8 mouse cellular contexts compared by ENCODE assay signal in the genomic region with DNA sequence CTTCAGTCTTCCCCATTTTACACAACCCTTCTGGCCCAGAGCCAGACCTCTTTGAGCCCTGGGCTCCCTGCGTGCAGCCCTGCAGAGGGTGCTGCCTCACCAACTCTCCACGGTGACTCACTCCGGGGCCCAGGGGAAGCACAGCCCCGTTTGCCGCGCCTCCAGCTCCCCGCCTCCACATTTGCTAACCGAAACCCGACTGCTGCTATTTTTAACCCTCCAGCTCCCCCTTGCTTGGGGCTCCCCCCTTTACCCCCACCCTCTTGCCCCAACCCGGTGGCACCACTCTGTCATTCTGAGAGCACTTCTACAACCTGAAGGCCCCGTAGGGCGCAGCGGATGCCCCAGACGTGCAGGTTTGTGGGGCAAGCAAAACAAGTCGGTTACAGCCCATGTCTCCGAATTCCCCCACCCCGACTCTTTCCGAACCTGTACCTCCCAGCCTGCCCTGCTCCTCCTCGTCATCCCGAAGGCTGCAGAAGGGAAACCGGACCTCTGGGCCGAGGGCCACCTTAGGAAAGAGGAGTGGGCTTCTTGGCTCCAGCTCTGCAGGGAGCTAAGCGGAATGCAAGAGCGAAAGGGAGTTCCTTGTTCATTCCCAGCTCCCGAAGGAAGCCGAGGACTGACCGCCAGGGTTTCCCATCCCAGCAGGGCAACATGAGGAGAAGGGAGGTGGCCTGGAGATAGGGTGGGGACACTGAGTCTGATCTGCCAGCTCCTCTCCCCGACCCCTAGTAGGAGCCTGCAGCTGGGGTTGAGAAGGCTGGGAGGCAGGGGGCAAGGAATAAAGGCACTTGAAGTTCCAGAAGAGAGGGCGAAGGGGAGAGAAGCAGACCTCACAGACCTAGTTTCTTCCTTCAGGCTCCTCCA. TPM values are rescaled to one million over a fixed set of nuclear protein-coding genes. Genes with fewer than 3 reads are reported as not detected.
DNase-seq lines count a peak whose midpoint lies in the region; ATAC-seq and TF ChIP-seq lines count a peak whose summit lies in the region.

No protein-coding gene starts in this region.

- peak overlapping the region; percentile 89 for H3K27ac ChIP-seq in embryonic facial prominence, embryonic 15.5 days (replicated peaks)
- H3K27ac ChIP-seq in liver, adult 2 months (replicated peaks; ENCODE audit: insufficient read depth, low read depth, low read length), result peak overlapping the region; percentile 22

- TF ChIP-seq POLR2A in liver, adult 2 months (IDR thresholded peaks at IDR 0.05; ENCODE audit: extremely low read depth, insufficient read depth, low read length), result no peak

- peak overlapping the region; percentile 29 for H3K9ac ChIP-seq in embryonic facial prominence, embryonic 15.5 days
- H3K9ac ChIP-seq in liver, adult 2 months (ENCODE audit: low read depth, low read length), result peak overlapping the region; percentile 27

- H3K27me3 ChIP-seq in embryonic facial prominence, embryonic 15.5 days, result no peaks in the 10 kb centered on the region
- no peaks in the 10 kb centered on the region for H3K27me3 ChIP-seq in liver, adult 2 months (ENCODE audit: control insufficient read depth, insufficient read depth, low read length)

- peak; percentile 46 for TF ChIP-seq CTCF in liver, adult 2 months (IDR thresholded peaks at IDR 0.05; ENCODE audit: low read depth, low read length)

- peaks cover 8% of the 10 kb centered on the region; the same call in 1 of the 2 replicates for H3K79me2 ChIP-seq in liver, adult 2 months (ENCODE audit: control insufficient read depth, insufficient read depth, low read length)

- H3K4me3 ChIP-seq in embryonic facial prominence, embryonic 15.5 days (replicated peaks), result peak overlapping the region; percentile 34
- peak overlapping the region; percentile 43 for H3K4me3 ChIP-seq in liver, adult 2 months (ENCODE audit: insufficient read depth, low read depth, low read length)

- peak; percentile 75; the same call in 1 of the 2 replicates for ATAC-seq in embryonic facial prominence, embryonic 15.5 days (ENCODE audit: insufficient number of reproducible peaks, low FRiP score, low TSS enrichment, low read depth)

- H3K9me3 ChIP-seq in embryonic facial prominence, embryonic 15.5 days (replicated peaks), result no peaks in the 10 kb centered on the region

- DNase-seq in layer of hippocampus, adult 11-12 months (ENCODE audit: low spot score), result peak; percentile 76
- no peak for DNase-seq in layer of hippocampus, adult 9-10 months (ENCODE audit: low spot score)
- DNase-seq in heart, adult 9 months (ENCODE audit: low spot score in 2 of 2), result peak; percentile 88 to 89
- DNase-seq in kidney, adult 8-10 months, result peak; percentile 76
- DNase-seq in liver, adult 2 months (ENCODE audit: extremely low read depth, low read depth, low spot score), result no peak
- peak; percentile 82 to 84 for DNase-seq in monocyte, adult 2 months (ENCODE audit: low read depth in 1 of 2, low spot score in 2 of 2)
- peak; percentile 87 to 92 for DNase-seq in spleen, postnatal 4 days (ENCODE audit: low spot score in 2 of 2)

- peaks cover 94% of the 10 kb centered on the region for H3K4me1 ChIP-seq in embryonic facial prominence, embryonic 15.5 days
- peaks cover 16% of the 10 kb centered on the region for H3K4me1 ChIP-seq in liver, adult 2 months (ENCODE audit: control insufficient read depth, insufficient read depth, low read length)

- peak overlapping the region; percentile 65 for H3K4me2 ChIP-seq in embryonic facial prominence, embryonic 15.5 days (replicated peaks)

- WGBS in embryonic facial prominence, embryonic 15.5 days, result 8% methylated on average over 29 of the region's 29 CpGs
- 17% methylated on average over 29 of the region's 29 CpGs for WGBS in liver, adult 2 months

- H3K36me3 ChIP-seq in embryonic facial prominence, embryonic 15.5 days, result 0 out of 2 replicates have a peak, but pooled peaks cover 5% of the 10 kb centered on the region
- no peaks in the 10 kb centered on the region for H3K36me3 ChIP-seq in liver, adult 2 months (ENCODE audit: control insufficient read depth, insufficient read depth, low read length)

RNA-seq across cellular contexts. Expression of gene Hdac7, which starts 19.0 kb away (rescaled TPM):
- polyA plus RNA-seq in embryonic facial prominence, embryonic 15.5 days (2015; fragmentation: Nextera tagmentation; extraction: Ambion mirVana), result 37.6 and 37.9 TPM in 2 replicates
- 2.5 and 3.4 TPM in 2 replicates for total RNA-seq in liver, adult 2 months (2014; rRNA removed)
- 5.9 and 9.5 TPM in 2 replicates for polyA plus RNA-seq in liver, adult 2 months (2012; rRNA removed)

RNA-seq across cellular contexts. Expression of gene Slc48a1, which starts 47.0 kb away (rescaled TPM):
- polyA plus RNA-seq in embryonic facial prominence, embryonic 15.5 days (2015; fragmentation: Nextera tagmentation; extraction: Ambion mirVana), result 51.2 and 52.7 TPM in 2 replicates
- total RNA-seq in liver, adult 2 months (2014; rRNA removed), result 15.2 and 21.1 TPM in 2 replicates
- 54.9 and 58.6 TPM in 2 replicates for polyA plus RNA-seq in liver, adult 2 months (2012; rRNA removed)

RNA-seq across cellular contexts. Expression of gene Rapgef3, which starts 57.5 kb away (rescaled TPM):
- polyA plus RNA-seq in embryonic facial prominence, embryonic 15.5 days (2015; fragmentation: Nextera tagmentation; extraction: Ambion mirVana), result 11.8 and 12.9 TPM in 2 replicates
- 1.8 and 3.2 TPM in 2 replicates for total RNA-seq in liver, adult 2 months (2014; rRNA removed)
- polyA plus RNA-seq in liver, adult 2 months (2012; rRNA removed), result 2.7 and 4.9 TPM in 2 replicates

Comparison
In these comparisons a context has a peak if more than half of its experiments do, and no peak if none do; other contexts are left out.
1. DNase-seq: peak in layer of hippocampus, adult 11-12 months (single experiment), heart, adult 9 months (2 of 2), kidney, adult 8-10 months (2 of 2), monocyte, adult 2 months (2 of 2) and spleen, postnatal 4 days (2 of 2); none in layer of hippocampus, adult 9-10 months (single experiment) and liver, adult 2 months (single experiment).